Mouse (Mus musculus) urinary bladder, adult 2 months (tissue): ENCODE measurements at regions not wholly inside any gene's neighbourhood (a gene's known extent, or its start where the extent isn't known, plus 50 kb on each side); places are given as distances from the start of the nearest gene placed in this dataset.

ENCODE experiments used
- DNase-seq: peaks from one replicate; pipeline ENCODE4 v3.0.0; 2022; ENCODE audit warnings: low spot score

DNA sequence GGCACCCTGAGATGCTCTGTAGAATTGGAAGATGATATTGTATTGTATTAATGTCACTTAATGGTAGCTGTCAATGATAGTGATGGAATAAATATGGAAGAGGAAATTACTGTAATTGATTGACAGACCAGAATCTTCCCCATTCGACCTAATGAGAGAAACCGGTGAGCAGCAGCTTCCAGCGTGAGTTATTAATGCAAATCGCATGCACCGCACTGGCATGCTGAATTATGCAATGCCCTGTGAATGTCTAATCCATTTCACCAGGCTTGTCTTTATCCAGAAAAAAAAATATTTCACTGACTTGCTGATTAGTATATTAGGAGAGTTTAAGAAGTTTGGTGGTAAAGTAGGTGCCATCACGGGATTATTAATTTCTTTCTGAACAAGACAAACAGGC, 384.2 kb upstream of the Jarid2 start:
- no peak for DNase-seq

DNA sequence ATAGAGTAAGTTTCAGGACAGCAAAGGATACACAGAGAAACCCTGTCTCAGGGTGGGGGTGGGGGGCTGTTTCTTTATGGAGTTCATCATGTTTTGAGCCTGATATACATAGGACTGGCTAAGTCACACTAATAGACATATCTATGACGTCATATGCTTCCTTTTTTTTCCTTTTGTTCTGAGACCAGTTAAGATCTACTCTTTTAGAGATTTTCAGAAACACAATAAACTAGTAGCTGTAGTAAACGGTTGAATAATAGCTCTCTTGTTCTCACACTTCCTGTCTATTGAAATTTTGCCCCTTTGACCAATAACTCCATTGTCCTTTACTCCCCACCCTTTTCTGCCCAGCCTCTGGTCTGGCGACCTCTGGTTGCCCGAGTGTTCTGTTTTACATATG, 382.6 kb upstream of the Jarid2 start:
- no peak for DNase-seq

DNA sequence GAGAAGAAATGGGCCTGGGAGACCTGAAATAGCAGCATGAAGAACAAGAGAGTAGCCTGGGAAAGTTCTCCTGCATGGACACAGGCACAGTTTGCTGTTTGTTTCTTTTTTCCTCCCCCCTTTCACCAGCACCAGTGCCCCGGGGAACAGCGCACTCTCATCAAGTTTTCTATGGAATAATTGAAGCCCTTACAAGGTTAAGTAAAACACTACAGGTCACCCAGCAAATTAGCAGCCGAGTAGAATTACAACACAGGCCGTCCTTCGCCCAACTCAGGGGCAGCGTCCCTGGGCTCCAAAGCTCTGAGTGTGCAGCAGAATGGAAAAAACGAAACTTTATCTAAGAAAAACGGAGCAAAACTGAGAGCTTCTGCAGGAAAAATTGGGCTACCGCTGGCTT, 381.6 kb upstream of the Jarid2 start:
- DNase-seq: no peak

DNA sequence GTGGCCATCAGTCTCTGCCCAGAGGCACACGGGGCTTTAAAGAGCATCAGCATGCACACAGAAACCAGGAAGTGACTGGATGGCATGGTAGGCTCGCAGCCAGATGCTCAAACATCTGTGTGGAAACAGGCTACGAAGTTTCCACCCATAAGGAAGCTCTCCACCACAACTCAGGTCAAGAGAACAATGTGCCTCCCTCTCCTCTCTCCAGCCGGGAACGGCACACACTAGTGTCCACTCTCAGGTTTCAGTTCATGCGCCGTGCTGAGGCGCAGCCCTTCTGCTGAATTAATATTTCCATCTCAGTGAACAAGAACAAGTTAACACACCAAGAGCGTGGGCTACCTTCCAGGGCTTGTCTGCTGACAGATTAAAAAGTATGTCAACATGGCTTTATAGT, 375.4 kb upstream of the Jarid2 start:
- no peak for DNase-seq

DNA sequence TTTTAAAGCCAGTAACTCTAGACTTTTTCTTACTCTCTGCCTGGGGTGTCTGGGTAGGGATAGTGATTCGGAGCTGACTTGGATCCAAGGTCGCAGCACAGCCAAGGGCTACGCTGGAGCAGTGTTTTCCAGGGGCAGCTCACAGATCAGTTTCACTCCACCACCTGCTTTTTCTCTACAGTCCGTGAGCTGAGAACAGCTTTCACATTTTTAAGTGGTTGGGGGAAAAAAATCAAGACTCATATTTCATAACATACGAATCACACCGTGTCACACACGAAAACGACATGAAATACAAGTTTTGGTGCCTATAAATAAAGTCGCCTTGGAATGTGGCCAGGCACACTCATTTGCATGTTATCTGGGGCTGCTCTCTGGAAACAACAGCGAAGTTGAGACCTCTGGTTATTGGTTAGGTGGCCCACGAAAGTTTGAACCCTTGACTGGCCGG, 373.5 kb upstream of the Jarid2 start:
- no peak for DNase-seq

DNA sequence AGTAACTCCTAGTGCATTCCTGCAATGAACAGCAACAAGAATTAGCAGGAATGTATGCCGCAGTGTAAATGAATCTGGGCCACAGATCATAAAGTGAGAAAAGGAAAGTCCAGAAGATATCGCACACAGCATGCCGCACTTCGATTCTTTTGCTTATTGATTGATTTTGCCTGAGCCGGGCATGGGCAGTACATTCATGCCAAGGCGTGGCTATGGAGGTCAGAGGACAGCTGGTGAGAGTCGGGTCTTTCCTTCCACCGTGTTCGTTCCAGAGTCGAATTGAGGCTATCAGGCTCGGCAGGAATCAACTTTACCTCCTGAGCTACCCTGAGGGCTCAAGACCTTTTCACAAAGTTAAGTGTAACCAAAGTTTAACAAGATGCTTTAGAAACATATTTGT, 372.3 kb upstream of the Jarid2 start:
- DNase-seq: no peak

DNA sequence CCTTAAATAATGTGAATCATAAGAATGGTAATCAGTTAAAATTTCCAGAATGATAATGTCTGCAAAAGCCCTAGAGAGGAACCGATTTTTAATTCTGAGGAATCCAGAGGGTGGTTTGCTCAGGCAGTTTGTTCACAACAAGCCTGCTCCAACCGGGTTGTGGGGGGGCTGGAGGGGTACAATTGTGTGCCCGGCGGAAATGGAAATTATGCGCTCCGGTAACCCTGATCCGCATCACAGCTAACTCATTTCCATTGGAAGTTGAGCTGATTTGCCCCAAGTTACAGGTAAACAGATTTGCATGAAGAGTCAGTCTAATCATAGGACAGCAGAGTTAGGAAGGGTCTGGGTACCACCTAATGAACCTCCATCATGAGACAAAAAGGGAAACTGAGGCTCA, 369.9 kb upstream of the Jarid2 start:
- no peak for DNase-seq

DNA sequence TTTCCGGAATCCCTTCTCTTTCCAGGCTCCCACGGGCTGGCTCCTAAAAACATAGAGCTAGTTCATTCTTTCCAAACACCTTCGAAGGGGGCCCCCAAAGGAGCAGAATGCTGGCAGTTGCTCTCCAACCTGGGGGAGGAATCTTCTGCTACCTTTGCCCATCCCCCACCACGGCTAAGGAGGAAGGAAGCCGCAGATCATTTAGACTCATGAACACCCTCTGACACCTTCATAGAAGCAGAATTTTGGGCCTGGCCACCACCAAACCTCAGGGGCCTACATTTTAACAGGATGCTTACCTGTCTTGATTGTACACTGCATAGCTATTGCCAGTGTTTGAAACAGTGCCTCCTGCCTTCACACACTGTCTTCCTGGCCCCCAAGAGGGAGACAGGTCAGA, 369.3 kb upstream of the Jarid2 start:
- no peak for DNase-seq

DNA sequence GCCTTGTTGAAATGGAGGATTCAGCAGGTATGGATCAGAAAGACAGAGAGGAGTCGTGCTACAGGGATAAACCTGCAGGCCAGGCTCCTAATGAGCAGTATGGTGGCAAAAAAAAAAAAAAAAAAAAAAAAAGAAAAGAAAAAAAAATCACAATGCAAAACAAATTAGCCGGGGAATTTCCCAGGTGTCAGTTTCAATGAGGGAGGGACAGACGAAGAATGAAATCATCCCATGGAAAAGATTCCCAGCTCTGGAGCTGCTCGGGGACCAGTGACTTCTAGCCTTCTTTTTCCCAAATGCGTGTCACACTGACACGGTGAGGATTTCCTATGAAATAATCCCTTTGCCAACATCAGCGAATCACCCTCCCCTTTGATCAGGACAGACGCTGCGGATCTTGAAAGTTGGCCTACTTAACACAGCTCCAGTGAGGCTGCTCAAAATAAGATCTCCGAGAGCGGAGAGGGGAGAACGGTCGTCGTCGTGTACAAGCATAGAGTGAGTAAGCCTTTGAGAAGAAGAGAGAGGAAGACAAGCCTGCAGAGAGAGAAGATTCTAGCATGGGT, 368.5 kb upstream of the Jarid2 start:
- DNase-seq: no peak

DNA sequence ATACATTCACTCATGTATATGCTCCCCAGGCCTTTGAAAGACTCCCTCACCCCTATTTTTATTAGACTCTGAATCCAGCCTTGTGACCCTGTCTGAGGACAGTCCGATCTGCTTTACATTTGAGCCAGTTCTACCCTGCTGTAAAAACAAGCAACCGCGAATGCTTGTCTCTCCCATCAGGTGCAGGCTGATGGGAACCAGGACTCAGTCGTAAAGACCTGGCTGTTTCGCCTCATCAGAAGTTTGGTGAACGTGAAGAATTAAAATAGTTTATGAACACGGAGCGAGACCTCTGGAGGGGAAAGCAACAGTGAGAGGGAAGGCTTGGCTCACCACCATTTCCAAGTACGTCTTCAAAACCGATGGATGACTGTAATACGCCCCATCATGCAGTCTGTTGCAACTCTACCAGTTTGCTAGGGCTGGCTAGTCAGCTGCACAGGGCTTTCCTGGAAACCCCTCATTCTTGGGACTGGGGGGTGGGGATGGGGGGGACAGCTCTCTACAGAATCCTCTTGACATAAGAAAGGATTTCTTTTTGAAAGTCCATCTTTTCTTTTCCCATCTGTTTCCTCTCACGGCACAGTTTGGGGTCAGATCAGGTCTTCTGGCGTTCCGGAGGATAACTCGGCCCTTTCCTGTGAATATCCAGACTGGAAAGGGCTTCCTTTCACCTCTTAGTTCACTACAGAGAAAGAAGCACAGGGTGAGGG, 366.8 kb upstream of the Jarid2 start:
- no peak for DNase-seq

DNA sequence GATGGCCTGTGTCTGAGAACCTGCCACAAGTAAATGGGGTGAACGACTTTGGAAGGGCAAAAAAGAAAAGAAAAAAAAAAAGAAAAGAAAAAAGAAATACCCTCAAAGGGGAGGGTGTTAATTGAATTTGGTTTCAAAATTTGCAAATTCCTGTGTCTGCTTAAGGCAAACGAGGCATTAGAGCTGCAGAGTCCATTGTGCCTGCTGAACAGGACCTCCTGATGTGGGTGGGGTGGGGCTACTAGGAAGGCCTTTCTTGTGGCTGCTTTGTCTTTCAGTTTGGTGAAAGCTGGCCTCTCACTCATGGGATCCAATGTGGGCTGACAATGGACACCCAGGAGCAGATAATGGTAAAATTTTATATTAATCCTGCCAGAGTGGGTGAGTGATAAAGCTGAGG, 366.3 kb upstream of the Jarid2 start:
- no peak for DNase-seq

DNA sequence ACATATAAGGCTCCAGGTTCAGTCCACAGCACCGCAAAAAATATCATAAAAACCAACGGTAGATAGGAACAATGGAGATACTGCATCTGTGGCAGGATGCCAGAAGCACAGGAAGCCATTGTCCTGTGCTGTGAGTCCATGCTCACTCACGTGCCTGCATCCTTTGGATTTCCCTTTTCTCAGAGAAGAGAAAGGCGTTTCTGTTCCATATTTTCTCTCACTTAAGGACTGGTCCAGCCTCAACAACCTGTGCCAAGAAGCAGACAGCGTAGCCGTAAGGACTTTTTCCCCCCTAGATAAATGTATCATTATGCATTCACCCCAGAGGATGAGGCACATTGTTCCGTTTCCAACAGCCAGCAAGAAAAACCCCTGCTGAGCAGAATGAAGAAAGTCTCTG, 360.0 kb upstream of the Jarid2 start:
- DNase-seq: no peak

DNA sequence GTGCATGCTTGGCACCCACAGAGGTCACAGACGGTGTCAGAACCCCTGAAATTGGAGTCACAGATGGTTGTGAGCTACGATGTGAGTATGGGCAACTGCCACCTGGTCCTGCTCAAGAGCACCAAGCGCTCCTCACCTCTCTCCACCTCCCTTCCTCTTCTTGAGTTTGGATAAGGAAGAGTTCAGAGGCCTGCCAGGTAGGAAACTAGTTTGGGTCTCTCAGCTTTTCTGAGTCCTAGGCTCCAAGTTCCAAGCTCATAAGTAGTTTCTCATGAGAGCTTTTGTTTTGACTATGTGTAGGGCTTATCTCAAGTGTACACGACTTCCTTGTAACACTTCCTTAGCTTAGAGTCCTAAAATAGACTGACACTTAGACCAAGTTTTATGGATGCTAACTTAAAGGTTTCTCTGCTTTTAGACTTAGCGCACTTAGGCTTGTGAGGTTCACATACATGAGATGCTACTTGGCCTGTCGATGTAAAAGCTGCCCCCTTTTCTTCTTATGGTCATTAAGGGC, 356.9 kb upstream of the Jarid2 start:
- no peak for DNase-seq

DNA sequence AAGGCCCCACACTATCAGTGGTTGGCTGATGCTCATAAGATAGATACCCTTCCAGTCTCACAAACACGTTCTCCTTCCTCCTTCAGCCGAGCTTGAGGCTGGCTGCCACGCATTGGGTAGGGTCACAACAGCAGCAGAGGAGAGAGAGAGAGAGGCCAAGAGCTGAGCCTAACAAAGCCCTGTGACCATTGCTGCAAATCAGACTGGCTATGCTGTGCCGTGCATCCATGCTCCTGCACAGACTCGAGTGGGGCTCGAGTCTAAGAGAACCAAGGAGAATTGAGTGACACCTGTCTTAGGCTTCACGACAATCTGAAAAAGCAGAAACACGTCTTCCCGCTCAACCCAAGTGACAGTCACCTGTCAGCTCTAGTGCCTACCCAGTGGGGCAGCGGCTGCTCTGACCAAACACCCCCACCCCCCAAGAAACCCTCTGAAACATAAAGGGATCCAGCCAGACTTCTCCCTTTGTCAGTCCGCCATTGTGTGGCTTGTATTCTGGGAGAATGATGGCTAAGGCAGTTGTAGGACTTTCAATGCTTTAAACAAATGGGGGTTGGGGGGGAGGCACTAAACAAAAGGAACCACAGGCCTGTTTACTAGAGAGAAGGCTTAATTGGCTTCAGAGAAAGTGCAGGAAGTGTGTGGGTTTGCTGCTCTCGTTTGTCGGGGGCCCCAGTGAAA, 353.7 kb upstream of the Jarid2 start:
- DNase-seq: no peak

DNA sequence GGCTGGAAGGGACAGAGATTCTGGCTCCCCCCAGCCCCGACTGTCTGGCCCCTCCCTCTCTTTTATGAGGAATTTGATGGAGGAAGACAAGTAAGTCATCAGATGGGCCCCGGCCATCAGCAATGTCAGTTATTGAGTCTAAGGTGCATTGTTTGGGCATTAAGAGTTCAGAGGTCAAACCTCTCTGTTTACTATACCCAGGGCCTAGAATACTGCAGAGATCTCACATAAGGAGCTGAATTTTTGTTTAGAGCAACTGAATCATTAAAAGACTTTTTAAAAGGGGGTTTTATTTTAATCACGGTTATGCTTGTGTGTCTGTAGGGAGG, 353.1 kb upstream of the Jarid2 start:
- DNase-seq: no peak

DNA sequence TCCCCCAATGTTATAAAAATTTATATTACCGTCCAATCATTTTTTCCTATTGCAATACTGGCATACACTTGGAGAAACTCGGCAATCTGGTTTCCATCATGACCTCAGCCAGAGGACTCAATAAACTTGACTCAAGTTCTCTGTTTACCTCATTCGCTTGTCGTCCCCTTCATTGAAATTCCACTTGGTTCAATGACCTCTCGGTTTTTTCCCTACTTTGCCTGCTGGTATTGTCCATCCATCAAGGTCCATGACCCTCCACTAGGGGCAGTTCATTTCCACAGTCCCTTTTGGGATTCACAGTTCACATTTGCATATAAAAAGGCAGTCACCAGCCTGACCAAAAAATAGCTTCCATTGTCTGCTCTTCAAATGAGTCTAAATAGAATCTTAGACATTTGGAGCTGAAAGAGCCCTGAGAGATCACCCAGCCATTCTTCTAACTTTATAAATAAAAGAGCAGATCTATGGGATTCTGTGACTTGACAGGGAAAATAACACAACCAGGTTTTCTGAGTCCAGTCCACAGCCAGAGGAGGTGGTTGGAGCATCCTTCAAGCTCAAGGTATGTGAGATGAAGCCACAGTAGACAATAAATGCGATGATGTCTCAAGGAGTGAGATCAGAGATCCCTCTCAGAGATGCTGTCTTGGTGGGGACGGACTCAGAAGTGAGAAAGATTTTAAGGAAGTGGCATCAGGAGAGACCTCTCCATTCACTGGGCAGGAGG, 347.4 kb upstream of the Jarid2 start:
- DNase-seq: no peak

DNA sequence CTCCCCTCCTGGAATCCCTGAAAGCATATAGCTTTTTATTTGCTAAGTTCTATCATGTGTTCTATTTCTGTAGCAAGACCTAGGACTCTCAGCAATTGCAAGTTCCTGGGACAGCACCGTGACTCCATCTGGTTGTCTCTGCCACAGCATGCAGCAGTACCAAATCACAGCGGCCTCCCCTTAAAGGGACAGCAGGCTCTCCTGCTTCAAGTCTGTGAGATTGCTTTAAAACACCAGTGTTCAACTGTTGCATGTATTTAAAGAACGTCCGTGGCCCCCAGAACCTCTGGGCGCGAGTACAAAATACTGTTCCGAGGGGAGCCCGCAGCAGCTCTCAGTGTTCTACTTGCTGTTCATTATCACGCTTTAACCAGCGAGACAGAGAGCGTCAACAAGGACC, 346.0 kb upstream of the Jarid2 start:
- no peak for DNase-seq

DNA sequence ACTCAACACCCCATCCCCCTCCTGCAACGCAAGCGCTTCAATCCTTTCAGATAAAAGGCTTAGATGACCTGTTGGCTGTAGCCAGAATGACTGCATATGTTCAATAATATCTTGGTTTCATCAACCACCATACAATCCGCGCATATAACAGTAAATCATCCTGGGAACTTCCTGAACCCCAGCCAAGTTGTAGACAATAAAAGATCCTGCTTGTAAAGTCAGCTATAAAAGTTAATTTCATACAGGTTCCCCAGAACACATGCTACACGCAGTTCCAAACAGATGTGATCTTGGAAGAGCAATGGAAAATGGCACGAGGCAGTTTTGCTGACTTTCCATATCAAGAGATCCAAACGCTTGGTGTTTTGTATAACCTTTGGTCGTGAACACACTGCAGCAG, 342.5 kb upstream of the Jarid2 start:
- no peak for DNase-seq

DNA sequence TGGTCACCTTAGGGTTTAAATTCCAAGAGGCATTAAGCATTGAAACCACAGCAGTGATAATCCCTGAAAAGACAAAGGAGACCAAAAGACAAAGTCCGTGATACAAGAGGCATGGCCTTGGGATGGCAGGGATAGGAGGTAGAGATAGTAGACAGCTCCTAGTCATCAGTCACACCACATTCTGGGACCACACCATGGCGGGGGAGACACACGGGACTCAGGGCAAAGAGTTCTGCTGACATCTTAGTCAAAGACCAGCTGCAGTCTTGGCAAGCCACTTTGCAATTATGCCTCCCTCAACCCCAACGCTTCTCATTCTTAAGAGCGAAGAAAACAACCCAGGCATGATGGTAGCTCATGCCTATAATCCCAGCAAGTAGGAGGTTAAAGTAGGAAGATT, 339.6 kb upstream of the Jarid2 start:
- DNase-seq: no peak

DNA sequence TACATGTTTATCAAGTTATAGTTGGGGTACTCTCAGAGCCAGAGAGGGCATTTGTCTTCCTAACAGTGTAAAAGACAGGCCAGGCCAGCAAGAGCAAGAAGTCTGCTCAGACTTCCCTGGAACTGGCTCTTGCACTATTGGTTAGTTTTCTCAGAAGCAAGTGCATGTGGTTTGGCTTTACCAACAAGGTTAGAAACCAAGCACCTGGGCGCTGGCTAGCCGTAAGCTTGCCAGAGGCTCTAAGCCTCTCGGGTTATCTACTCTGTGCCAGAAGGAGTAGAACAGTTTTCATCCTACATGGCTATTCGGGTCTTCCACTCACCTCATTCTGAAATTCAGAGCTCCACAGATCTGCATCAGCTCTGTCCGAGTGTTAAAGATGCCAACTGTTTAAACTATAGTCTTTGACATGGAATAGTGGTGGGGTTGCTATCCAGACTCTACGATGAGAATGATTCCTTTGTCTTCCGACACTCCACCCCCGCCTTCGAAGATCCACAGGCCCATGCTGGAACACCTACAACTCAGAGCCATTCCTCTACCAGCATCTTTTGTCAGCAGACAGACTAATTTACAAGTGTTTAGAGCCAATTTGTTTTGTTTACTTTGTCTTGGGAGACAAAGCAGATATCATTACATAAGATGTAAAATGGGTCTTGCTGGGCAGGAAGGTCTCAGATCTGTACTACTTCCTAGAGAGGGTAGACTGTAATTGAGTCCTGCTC, 338.4 kb upstream of the Jarid2 start:
- DNase-seq: no peak

DNA sequence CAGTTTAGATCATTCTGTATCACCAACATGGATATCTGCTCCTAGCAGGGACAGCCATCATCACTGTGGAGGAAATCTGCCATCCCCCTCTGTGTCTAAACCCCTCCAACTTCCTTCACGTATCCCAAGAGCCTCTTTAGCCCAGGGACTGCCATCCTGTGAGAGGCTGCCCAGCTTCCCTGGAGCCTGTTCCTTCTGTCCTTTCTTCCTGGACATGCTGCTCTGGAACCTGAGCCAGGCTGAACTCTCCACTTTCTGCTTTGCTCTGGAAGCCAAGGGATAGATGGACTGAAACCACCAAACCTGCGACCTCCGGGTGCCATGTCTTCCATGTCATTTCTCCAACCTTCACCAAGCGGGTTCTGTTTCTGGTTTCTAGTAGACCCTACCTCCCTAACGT, 335.3 kb upstream of the Jarid2 start:
- DNase-seq: no peak
